Mouse (Mus musculus) c-Kit-positive CD71-positive TER-119-positive erythroid progenitor cells, embryonic 14.5 days (primary cell): ENCODE measurements around the gene Nwd1.

Source experiments
- DNase-seq: peaks from one replicate; pipeline ENCODE4 v3.0.0-alpha.2; 2013; ENCODE audit warnings: low spot score

Gene Nwd1

GRCm38 (mm10) chr8:72712569-72712968, 66.1 kb downstream of the Nwd1 start:
- no peak for DNase-seq

GRCm38 (mm10) chr8:72716594-72716993, 70.1 kb downstream of the Nwd1 start:
- DNase-seq: peak; percentile 27

GRCm38 (mm10) chr8:72720541-72720940, 74.0 kb downstream of the Nwd1 start:
- DNase-seq: no peak

- peak; percentile 84 for DNase-seq
Measured at GRCm38 (mm10) chr8:72722769-72723650, 76.5 kb downstream of the Nwd1 start, which contains the start of gene Sin3b. Gene Sin3b, plus strand, starts transcription at chr8:72723285.

GRCm38 (mm10) chr8:72723651-72724001, 77.1 kb downstream of the Nwd1 start:
- DNase-seq: peak; percentile 16

GRCm38 (mm10) chr8:72728636-72729035, 82.1 kb downstream of the Nwd1 start:
- DNase-seq: no peak

- no peak for DNase-seq
Measured at GRCm38 (mm10) chr8:72735001-72735400, 88.5 kb downstream of the Nwd1 start.

GRCm38 (mm10) chr8:72736868-72737267, 90.4 kb downstream of the Nwd1 start:
- DNase-seq: no peak

GRCm38 (mm10) chr8:72746061-72746460, 99.5 kb downstream of the Nwd1 start:
- peak; percentile 15 for DNase-seq

- DNase-seq: no peak
Measured at GRCm38 (mm10) chr8:72749846-72750245, 103.3 kb downstream of the Nwd1 start.

- no peak for DNase-seq
Measured at GRCm38 (mm10) chr8:72750266-72750665, 103.8 kb downstream of the Nwd1 start.

GRCm38 (mm10) chr8:72751126-72751525, 104.6 kb downstream of the Nwd1 start:
- DNase-seq: no peak

GRCm38 (mm10) chr8:72752289-72752688, 105.8 kb downstream of the Nwd1 start:
- DNase-seq: no peak

- DNase-seq: no peak
Measured at GRCm38 (mm10) chr8:72753165-72753564, 106.7 kb downstream of the Nwd1 start.

GRCm38 (mm10) chr8:72753781-72754180, 107.3 kb downstream of the Nwd1 start:
- no peak for DNase-seq

- no peak for DNase-seq
Measured at GRCm38 (mm10) chr8:72756031-72756430, 109.5 kb downstream of the Nwd1 start.

GRCm38 (mm10) chr8:72756771-72757390, 110.4 kb downstream of the Nwd1 start:
- DNase-seq: no peak

GRCm38 (mm10) chr8:72757426-72758195, 111.1 kb downstream of the Nwd1 start:
- DNase-seq: no peak

- no peak for DNase-seq
Measured at GRCm38 (mm10) chr8:72758310-72758709, 111.8 kb downstream of the Nwd1 start.

- no peak for DNase-seq
Measured at GRCm38 (mm10) chr8:72760216-72760615, 113.7 kb downstream of the Nwd1 start.

GRCm38 (mm10) chr8:72761322-72762051, 115.0 kb downstream of the Nwd1 start, which contains the start of gene F2rl3:
Gene F2rl3, plus strand, starts transcription at chr8:72761880.
- no peak for DNase-seq

- DNase-seq: no peak
Measured at GRCm38 (mm10) chr8:72762306-72762705, 115.8 kb downstream of the Nwd1 start.
